Mouse (Mus musculus) kidney, adult 8-10 months (tissue): ENCODE results near the gene Elavl4.
A peak's percentile ranks its signal among the peaks of the same experiment; 100 is the strongest.

Experiments
- DNase-seq, 2 experiments: peaks; one replicate each; pipeline ENCODE4 v3.0.0; 2022

Gene Elavl4

DNA sequence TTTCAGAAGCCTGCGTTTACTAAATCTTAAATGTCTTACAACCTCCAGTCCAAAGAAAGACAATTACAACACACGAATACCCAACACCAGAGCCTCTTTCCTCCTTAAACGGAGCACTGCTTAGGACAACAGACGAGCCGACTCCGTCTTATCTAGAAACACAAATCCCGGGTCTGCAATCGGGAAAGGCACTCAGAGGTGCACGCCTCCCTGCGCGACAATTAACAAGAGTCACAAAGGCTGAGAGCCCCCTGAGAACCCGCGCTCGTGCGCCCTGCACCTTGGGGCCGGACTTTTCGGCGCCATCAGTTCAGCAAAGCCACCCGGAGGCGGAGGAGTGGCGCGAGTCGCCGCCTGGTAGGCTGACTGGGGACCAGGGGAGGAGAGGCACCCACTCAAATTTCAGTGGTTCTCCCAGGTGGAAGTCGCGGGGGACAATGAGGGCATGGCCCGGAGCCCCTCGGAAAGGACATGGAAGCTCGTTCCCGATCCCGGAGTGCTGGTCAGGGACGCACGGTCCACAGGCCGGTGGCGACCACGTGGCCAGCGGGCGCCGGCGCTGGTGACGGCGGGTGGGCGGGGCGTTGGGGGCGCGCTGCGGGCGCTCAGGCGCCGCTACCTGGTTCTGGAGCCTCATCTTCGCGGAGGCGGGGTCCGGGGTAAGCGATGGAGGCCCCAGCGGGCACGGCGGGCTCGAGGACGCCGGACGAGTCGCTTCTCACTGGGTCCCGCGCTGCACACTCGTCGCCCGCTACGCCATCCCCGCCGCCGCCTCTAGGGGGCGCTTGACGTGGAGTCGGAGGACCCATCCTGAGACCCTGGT, at the start of gene Elavl4:
TSS of gene Elavl4 (minus strand) at position 732 of the 823 bp plus-strand sequence.
- DNase-seq, result peak; percentile 4 to 16

DNA sequence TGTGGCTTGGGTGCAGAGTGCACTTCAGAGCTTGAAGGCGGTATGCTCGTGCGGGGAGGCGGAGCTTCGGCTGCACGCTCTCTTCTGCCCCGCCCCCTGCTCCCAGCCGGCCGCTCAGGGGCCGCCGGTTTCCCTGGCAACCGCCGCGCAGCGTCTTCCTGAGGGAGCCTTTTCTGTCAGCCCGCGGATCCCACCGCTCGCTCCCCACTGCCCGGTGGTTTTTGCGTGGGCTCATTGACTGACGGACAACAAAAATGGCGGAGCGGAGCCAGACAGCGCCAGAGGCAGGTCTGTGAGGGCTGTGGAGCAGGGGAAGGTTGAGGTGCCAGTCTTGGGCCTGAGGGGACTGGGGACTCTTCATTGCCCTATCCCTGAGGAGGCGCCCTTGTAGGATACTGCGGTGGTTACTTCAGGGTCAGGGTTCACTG, 45.9 kb upstream of the Elavl4 start, which contains the start of gene Agbl4:
TSS of gene Agbl4 (plus strand) at position 44 of the 428 bp plus-strand sequence.
- DNase-seq, result peak; percentile 50 to 69

DNA sequence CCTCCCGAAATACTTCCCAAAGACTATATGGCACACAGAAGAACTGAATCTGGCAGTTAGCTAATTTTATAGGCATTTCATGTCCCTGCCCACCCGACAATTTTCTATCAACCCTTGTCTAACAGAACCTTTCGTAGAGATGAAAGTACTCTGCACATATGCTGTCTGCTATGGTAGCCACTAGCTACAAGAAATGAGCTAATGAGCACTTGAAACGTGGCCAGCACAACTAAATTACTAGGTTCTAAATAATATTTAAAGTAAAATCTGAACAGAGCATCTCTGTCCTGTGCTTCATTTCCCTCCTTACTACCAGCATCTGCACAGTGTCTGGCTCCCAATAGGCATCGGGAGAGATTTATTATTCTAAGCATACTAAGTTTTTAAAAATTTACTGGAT, 44.5 kb upstream of the Elavl4 start:
- DNase-seq, result no peak

DNA sequence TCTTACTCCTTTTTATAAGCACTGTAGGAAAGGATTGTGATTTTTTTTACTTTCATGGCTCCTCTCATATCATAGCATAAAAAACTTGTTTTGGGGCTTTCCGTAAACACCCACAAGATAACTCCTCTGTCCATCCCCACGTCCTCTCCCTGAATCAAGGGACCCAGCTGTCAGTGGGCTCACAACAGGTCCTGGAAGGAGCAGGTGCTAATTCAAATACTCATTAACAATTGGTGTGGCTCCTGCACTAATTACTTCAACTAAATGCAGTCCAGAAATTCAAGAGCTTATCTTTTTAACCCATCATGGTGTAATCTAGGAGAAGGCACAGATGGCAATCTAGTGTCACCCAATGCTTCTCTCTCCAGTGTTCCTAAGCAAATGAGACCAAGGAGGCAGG, 8.9 kb upstream of the Elavl4 start:
- no peak for DNase-seq

DNA sequence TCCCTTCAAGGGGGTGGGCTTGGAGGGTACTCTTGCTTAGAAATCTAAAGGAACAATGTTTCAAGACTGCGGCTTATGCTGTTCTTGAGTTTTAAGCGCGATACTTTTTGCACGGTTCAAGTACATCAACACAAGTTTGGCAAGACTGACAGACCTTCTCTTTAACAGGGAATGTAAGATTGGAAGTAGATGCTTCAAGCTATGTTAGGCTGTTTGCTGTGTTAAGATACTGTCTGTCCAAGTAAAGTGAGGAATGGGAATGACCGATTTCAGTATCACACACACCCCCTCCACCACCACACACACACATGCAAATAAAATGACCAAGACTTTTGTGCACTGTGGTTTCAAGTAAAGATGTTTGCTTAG, 276 bp upstream of the Elavl4 start:
- no peak for DNase-seq

DNA sequence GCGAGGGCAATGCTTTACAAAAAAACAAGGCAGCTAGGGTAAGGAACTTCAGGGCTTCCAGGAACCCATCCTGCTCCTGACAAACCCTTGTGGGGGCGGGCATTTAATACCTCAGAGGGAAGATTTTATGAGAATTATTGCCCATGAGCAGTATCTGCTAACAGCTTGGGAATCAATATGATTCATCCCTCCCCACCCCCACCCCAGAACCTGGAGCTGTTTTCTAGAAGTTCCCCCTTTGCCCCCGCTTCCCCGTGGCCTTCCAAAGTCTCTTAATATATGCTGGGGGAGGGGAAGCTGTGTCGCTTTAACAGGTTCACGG, 892 bp downstream of the Elavl4 start:
- DNase-seq, result no peak

DNA sequence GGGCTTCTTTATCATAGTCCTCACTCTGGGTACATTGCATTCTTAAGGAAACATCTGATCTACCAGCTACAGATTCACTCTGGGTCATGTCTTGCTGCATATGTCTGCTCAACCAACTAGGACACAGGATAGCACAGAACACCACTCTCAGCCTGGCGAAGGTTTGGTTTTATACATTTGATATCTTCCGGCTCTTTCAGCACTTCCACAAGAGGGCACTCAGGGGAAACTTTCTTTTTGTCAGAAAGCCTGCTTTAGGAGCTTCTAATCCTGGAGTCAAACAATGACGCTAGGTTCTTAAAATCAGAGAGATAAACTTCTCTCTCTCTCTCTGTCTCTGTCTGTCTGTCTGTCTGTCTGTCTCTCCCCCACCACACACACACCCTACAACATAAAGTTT, 27.8 kb downstream of the Elavl4 start:
- DNase-seq, result peak in 1 of 2 experiments; percentile 1

DNA sequence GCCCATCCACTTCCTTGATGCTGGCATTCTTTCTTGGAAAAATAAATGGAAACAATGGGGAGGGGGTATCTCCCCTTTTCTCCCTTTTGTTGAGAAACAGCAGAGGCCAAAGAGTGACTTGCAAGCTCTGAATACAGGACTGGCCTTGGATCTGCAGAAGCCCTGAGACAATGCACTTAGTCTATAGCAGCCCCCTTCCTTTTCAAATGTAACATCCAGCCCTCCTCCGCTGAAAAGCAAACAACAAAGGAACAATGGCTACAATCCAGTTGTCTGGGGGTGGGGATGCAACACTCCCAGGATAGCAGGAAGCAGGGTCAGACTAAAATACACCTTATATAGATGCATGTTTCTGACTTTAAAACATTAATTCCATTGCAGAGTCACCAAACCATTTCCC, 39.6 kb downstream of the Elavl4 start:
- DNase-seq, result no peak

DNA sequence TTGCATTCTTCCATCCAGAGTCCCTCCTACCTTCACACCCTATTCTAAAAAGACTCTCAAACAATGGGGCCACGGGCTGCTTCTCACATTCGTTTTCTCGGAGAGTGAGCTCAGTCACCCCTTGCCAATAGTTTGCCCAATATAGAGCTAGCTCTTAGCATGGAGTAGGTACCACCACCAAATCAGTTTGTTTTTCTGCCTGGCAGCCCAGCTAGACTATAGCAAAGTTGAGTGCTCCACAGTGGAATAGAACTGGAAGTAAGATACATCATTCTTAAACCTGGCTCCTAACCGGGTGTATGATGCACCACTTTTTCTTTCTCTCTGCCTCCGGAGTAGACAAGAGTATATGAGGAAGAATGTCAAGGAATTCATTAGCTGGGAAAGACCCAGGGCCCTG, 44.7 kb downstream of the Elavl4 start:
- no peak for DNase-seq

DNA sequence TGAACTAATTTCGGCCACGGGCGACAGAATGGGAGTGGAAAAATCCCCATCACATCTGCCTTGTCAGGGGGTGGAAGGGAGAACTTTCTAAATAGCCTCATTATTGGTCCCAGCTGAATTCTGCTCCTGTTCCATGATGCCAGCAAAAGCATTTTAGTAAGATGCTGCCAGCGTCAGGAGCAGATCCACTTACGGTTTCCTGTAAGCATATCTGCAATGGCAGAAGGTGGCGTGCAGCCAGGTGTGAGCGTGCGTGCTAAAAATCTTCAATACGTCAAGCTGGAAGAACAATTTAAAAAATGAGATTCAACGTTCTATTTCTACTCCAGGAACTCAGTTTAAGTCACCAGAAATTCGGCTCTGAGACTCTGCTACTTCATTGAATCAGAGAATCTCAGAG, 45.1 kb downstream of the Elavl4 start:
- DNase-seq, result no peak

DNA sequence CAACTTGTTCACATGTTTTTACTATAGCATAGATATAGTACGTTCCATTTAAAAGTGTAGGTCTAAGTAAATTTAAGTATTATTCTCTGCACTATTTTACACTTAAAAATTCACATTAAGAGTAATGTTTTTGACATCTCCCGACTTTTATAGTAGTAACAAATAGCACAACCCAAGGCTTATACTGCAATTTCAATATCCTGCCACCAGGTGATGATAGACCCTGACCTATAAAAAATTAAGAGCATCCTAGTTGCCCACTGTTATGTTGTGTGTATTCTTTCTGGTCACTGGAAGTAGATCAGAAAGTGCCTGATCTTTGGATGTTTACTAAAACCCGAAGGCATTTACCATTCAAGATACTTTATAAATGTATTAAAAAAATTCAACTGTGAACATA, 55.9 kb downstream of the Elavl4 start:
- no peak for DNase-seq

DNA sequence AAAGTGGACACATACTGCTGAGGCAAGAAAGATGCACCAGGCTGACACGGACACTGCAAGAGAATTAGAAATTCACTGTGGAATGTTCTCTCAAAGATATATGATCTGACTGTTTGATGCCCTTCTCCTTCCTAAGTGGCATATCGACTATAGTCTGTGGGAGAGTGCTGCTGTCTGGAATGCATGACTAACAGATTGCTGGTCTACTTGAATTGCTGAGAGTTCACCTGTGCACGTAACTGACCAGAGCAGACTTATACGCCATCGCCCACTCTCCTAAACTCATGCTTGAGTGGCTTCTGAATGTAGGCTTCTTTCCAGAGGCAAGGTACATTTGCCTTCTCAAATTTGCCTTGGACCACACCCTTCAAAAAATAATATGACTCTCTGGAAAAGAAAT, 58.5 kb downstream of the Elavl4 start:
- no peak for DNase-seq

DNA sequence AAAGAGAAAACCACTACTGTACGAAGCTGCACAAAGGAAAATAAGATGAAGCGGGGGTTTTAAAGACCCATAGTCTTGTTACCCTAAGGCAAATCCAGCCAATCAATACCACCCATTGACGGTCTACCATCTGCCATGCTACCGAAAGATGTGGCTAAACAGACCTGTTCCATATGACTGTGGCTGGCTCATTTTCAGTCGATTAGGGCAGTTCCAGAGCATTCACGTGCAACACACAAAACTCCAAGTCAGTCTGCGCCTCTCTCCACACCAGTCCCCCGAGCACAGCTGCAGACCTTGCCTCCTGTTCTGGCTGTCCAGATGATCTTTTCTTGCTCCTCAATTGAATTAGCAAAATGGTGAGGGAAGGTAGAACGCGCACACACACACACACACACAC, 59.2 kb downstream of the Elavl4 start:
- no peak for DNase-seq

DNA sequence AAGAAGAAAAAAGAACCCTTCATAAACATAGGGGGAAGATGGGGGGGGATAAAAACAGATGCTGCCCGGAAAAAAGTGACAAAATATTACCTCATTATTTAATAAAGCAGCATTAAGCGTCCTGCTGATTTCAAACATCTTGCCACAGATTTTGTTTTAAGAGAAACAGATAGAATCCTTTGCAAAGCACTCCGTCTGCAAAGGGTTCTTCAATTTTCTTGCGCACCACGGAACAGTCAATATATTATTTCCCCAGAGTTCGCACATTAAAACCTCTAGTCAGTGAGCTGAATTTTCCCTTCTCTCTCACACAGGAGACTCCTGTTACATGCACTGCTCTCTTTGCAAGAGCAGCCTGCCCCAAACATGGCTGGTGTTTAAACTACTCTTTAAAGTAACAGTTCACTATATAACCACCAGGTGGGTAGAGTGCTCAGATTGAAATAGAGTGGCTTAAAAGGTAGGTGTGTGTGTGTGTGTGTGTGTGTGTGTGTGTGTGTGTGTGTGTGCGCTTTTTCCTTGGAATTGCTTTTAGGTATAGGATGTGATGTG, 61.1 kb downstream of the Elavl4 start:
- DNase-seq, result no peak

DNA sequence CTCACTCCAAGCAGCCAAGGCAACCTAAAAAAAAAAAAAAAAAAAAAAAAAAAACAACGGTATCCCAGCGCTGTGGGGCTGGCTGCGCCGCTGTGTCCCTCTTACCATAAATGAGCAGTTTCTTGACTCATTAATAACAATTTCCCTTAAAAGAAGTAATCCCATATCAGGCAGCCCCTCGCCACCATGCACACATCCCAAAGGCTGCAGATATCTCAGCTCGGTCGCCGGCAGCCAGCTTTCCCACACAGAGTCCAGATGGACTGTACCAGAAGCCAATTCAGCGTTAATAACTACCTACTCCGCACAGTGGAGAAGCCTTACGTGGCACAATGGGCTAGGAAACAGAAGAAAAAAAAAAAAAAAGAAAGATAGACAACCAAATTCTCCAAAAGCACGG, 61.7 kb downstream of the Elavl4 start:
- no peak for DNase-seq

DNA sequence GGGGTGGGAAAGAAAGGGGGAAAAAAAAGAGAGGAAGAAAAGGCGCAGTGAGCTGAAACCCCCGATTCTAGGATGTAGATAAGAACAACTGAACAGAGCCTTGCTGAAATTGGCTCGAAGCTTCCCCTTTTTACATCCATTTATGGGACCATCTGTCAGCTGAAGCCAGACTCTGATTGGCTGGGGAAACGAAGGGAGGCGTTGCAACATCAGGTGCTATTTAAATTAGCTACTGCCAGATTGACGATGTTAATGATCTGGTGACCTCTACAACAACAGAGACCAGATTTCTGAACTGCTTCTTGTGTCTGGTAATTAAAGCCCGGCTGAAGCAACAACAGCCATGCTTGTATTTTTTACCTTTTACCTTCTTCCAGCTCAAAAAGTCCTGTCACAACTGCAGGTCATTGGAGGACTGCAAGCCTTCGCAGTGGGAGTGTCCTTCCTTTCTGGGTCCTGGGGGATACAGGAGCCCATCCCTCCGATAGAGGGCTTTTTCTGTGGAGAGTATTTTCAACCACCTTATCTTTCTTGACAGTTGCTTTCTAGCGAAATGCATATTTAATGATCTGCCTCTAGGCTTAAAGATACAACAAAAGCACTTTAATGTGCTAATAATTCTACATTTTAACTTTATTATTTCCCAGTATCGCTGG, 64.2 kb downstream of the Elavl4 start:
- DNase-seq, result no peak

DNA sequence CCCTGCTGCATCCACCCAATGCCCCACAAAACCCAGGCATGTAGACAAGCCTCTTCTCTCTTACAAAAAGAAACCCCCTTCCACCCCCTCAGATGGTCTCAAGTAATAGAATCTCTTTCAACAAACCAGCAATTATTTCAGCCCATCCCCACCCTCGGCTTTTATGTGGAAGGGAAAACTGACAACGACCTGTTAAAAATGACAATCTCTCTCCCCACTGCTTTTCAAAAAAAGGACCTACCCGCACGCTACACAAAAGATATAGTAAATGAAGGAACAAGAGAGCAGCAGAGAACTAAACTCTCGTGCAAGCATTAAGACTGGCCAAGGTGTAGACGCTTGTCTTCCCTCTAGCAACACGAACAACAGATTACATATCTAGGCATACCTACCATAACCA, 64.9 kb downstream of the Elavl4 start:
- no peak for DNase-seq

DNA sequence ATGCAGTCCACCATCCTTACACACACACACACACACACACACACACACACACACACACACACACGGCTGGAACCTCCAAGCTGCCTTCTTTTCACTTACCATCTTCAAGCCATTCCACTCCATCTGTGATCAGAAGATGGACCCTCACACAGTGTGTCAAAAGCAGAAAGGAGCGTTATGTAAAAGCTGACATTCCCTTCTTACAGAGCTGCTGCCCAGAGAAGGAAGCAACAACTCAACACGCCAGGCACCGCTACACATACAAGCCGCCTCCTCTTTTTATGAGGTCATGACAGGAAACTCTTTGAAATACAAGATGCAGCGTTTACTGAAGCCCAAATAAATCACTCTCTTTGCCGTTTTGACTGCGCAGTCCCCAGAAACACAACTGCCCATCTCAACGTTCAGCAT, 65.3 kb downstream of the Elavl4 start:
- DNase-seq, result no peak

DNA sequence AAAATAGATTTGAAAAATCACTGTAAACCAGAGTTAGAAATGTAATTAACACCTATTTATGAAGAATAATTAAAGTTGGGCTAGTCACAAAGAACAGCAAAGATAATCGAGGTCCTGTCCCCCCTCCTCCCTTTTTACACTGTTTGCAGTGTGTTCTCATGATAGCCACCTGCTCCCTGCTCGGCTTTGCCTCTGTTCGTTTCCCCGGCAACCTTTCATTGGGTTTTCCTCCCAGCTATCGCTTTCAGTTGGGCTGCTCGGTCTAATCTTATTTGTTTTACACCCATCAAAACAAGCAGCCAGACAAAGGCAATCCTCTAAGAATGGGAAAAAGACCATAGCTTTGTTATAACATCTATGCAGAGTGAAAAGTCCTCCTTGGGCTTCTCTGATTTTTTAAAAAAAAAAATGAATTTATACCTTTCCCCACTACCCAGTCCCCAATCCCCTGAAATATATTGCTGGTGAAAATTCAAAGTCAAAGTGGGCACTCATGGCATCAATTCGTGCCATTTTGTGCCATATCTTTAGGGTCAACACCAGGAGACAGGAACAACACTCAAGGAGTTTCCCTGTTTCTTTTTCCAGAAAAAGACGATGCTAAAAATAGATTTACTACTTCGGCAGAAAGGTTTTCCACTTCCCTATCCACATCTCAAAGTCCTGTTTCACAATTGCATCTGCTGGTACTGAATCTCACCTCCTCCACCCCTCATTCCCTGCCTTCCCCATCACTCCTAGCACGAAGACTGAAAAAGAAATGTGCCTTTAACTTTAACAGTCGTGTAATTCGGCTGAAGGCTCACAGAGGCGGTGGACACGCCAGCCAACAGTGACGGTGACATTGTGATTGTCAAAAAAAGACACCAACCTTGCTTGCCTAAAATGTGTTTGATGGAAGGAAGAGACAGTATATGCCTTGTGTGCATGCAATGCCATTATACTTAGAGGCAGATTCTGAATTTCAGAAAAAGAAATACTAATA, 66.1 kb downstream of the Elavl4 start:
- DNase-seq, result no peak

DNA sequence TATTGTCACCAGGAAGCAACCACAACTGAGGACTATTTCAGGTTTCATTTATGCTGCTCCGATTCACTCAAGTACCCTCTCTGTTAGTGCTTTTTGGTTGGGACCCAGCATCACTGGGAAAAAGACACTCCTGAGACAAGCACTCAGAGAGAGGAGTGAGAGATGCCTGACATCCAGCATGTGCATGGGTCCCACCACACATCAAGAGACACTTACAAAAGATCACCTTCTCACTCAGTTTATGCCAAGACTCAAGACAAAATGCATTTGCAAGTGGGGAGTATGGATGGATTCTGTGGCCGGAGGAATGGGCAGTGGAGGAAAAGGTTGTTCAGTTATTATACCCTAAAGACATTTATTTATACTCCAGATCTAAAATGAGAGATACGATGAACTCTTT, 67.3 kb downstream of the Elavl4 start:
- no peak for DNase-seq

DNA sequence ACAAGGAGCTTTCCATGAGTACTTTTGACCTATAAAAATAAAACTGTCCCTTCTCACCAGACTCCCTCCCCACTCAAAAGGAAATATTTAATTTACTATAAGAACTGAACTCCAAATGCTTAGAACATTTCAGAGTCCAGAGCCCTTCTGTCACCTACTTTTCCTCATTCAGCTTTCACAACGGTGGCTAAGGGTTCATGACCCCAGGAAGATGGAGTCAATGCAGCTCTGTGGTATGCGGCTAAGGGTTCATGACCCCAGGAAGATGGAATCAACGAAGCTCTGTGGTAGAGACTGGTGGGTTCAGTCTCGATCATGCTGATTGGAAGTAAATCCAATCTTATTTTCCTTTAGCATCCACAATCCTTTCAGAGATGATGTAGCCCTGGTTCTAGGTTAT, 81.7 kb downstream of the Elavl4 start:
- no peak for DNase-seq

DNA sequence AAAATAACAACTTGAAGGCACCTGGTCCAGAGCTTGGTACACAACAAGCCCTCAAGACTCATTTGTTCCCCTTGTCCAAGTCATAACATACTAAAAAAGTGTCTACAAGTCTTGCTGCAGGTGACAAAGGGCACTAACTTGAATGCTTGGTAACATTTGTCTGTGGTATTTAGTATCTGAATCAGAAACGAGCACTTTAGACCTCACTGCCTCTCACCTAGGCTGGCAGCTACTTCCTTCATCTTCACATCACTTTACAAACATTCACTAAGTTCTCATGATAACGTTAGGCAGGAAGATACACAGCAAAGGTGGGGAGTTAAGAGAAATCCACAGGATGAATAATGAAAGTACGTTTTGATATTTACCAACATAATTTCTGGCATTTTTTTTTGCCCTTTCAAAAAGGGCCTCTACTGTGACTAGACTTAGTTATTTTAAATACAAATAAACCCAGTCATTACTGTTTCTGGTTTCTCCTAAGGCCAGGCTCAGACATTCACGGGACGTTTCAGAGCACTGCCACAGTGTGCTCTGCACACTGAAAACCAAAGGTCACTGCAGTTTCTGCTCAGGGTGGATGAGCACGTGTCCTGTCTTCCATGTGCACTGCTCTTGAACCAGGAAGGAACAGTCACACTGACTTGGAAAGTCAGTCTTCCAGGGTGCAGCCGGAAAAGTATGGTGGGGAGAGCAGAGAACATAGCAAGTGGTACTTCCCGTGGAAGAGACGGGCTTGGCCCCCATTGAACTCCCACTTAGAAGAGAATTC, 84.7 kb downstream of the Elavl4 start:
- DNase-seq, result no peak
